Comparison of ENCODE assay signal across 9 mouse cellular contexts in the genomic region with DNA sequence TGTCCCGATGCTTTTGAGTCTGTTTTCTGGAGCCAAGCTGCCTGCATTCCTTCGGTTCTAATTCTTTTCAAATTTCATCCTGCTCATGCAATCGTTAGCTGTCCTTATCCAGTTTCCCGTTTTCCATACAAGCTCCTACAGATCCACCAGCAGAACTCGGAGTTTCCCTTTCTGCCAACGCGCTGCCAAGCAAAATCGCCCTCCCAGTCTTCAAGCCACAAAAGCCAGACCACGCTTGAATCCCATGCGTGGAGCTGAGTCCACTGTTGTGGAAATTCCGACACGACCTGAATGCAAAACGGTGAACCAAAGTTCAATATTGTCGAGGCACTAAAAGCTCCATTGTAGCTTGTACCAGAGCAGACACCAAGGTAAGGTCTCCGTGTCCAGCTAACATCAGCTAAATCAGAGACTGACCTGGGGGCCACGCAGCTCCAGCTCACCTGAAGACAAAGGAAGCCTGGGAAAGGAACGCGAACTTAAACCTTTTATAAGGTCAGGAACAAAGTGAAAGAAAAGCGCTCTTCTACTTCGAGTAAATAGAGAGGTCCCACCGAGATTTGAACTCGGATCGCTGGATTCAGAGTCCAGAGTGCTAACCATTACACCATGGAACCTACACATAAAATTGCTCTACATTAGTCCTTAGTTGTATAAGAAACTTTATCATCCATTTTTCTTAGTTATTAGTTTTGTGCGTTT. TPM values are rescaled to one million over a fixed set of nuclear protein-coding genes. Genes with fewer than 3 reads are reported as not detected.
DNase-seq lines count a peak whose midpoint lies in the region; ATAC-seq lines count a peak whose summit lies in the region.
"Had no signal": no experiment of that assay in that cellular context is flagged by ENCODE, and none has a peak within 500 bp of the region (broad histone marks: within the 10 kb centered on the region; RNA-seq: fewer than 3 reads in every experiment).

No protein-coding gene starts in this region.

- no peaks in the 10 kb centered on the region for H3K9me3 ChIP-seq in kidney, embryonic 16.5 days (ENCODE audit: low read length)
- H3K9me3 ChIP-seq in embryonic facial prominence, embryonic 14.5 days (ENCODE audit: control insufficient read depth, low read length): no peaks in the 10 kb centered on the region

- H3K36me3 ChIP-seq in kidney, embryonic 16.5 days (ENCODE audit: insufficient read depth, low read length): no peaks in the 10 kb centered on the region
- no peaks in the 10 kb centered on the region for H3K36me3 ChIP-seq in embryonic facial prominence, embryonic 14.5 days (ENCODE audit: control insufficient read depth, insufficient read depth, low read length)

- WGBS in kidney, embryonic 16.5 days: 4% methylated on average over 24 of the region's 24 CpGs
- WGBS in embryonic facial prominence, embryonic 14.5 days: 3% methylated on average over 24 of the region's 24 CpGs

- peak overlapping the region; percentile 26 for H3K4me2 ChIP-seq in kidney, embryonic 16.5 days (replicated peaks; ENCODE audit: low read depth, low read length)
- H3K4me2 ChIP-seq in embryonic facial prominence, embryonic 14.5 days (ENCODE audit: low read depth, low read length): no peak overlapping the region

- H3K4me3 ChIP-seq in kidney, embryonic 16.5 days (ENCODE audit: low read length): 0 out of 2 replicates have a peak overlapping the region, but pooled peaks have one; percentile 10
- no peak overlapping the region for H3K4me3 ChIP-seq in embryonic facial prominence, embryonic 14.5 days (ENCODE audit: low read depth, low read length)

- DNase-seq in kidney, adult 8-10 months: no peak
- peak; percentile 88 for DNase-seq in ES-CJ7 (ENCODE audit: low read depth, low spot score)
- peak; percentile 57 for DNase-seq in embryonic facial prominence, embryonic 14.5 days (ENCODE audit: low spot score)
- DNase-seq in right cerebral cortex, postnatal 10 days (ENCODE audit: low spot score in 2 of 2): no peak
- no peak for DNase-seq in right cerebral cortex, postnatal 14 days
- no peak for DNase-seq in right cerebral cortex, postnatal 36 days (ENCODE audit: low spot score in 2 of 2)
- DNase-seq: midbrain, embryonic 14.5 days had no signal

- no peaks in the 10 kb centered on the region for H3K4me1 ChIP-seq in kidney, embryonic 16.5 days (ENCODE audit: insufficient read depth, low read length)
- no peaks in the 10 kb centered on the region for H3K4me1 ChIP-seq in embryonic facial prominence, embryonic 14.5 days (ENCODE audit: control insufficient read depth, insufficient read depth, low read length)

- ATAC-seq in kidney, embryonic 16.5 days (ENCODE audit: low FRiP score, low TSS enrichment): no peak
- no peak for ATAC-seq in embryonic facial prominence, embryonic 14.5 days (ENCODE audit: low read depth)
- peak; percentile 61 for ATAC-seq in megakaryocyte-erythroid progenitor cell, adult 5-6 weeks (replicated peaks; ENCODE audit: low FRiP score, low TSS enrichment, poor library complexity, severe bottlenecking)

- H3K9ac ChIP-seq in kidney, embryonic 16.5 days (replicated peaks; ENCODE audit: low read length): no peak overlapping the region
- no peak overlapping the region for H3K9ac ChIP-seq in embryonic facial prominence, embryonic 14.5 days (ENCODE audit: low read depth, low read length)

- no peak overlapping the region for H3K27ac ChIP-seq in kidney, embryonic 16.5 days (ENCODE audit: low read length)
- no peak overlapping the region for H3K27ac ChIP-seq in embryonic facial prominence, embryonic 14.5 days (replicated peaks; ENCODE audit: low read depth, low read length)

- peaks cover 70% of the 10 kb centered on the region for H3K27me3 ChIP-seq in kidney, embryonic 16.5 days (ENCODE audit: insufficient read depth, low read length)
- H3K27me3 ChIP-seq in embryonic facial prominence, embryonic 14.5 days (replicated peaks; ENCODE audit: control insufficient read depth, insufficient read depth, low read length): peaks cover 74% of the 10 kb centered on the region

RNA-seq across cellular contexts. Expression of a gene that starts 47.0 kb away (rescaled TPM):
- polyA plus RNA-seq in kidney, embryonic 16.5 days (2015; fragmentation: Nextera tagmentation; extraction: Ambion mirVana): 1.9 and 2.7 TPM in 2 replicates
- 4.0 and 5.3 TPM in 2 replicates for polyA plus RNA-seq in embryonic facial prominence, embryonic 14.5 days (2014; fragmentation: Nextera tagmentation; extraction: Ambion mirVana)
- not detected in 2 replicates for total RNA-seq in megakaryocyte-erythroid progenitor cell, adult 5-6 weeks (2014; fragmentation: Nextera tagmentation)
- total RNA-seq in megakaryocyte-erythroid progenitor cell, adult 5-6 weeks (2017): 0.11 TPM in 1 of 2 replicates, not detected in the other

Comparison
In these comparisons a context has a peak if more than half of its experiments do, and no peak if none do; other contexts are left out.
1. DNase-seq: peak in ES-CJ7 (single experiment) and embryonic facial prominence, embryonic 14.5 days (single experiment); none in kidney, adult 8-10 months (0 of 2), right cerebral cortex, postnatal 10 days (0 of 2), right cerebral cortex, postnatal 14 days (single experiment) and right cerebral cortex, postnatal 36 days (0 of 2).